Mouse (Mus musculus): ENCODE results near the gene Cbr4. TPM values are rescaled to one million over a fixed set of nuclear protein-coding genes. Genes with fewer than 3 reads are reported as not detected.

Cbr4 gene
- polyA plus RNA-seq, 2 experiments: 17.4 to 32.3 TPM

- H3K4me1 ChIP-seq (ENCODE audit: control insufficient read depth, insufficient read depth, low read length): no peaks in the 10 kb centered on the region
- no peak for TF ChIP-seq POLR2A (IDR thresholded peaks at IDR 0.05; ENCODE audit: borderline replicate concordance, extremely low read depth, insufficient read depth, insufficient read length)
- H3K4me2 ChIP-seq (replicated peaks; ENCODE audit: low read depth, low read length, severe bottlenecking): no peak overlapping the region
- no peaks in the 10 kb centered on the region for H3K27me3 ChIP-seq (ENCODE audit: control insufficient read depth, insufficient read depth, low read length)
- no peak for ATAC-seq (ENCODE audit: low FRiP score, low read depth)
- H3K9me3 ChIP-seq (ENCODE audit: control insufficient read depth, low read length): no peaks in the 10 kb centered on the region
- DNase-seq (ENCODE audit: low spot score): no peak
- H3K27ac ChIP-seq (replicated peaks; ENCODE audit: low read depth, low read length): no peak overlapping the region
- no peak overlapping the region for H3K9ac ChIP-seq (ENCODE audit: low read depth, low read length, severe bottlenecking)
- H3K4me3 ChIP-seq (replicated peaks; ENCODE audit: low read length): no peak overlapping the region
- 72% methylated on average over 22 of the region's 22 CpGs for WGBS
- H3K36me3 ChIP-seq (ENCODE audit: control insufficient read depth, insufficient read depth, low read length): peaks cover 81% of the 10 kb centered on the region
Measured at GRCm38 (mm10) chr8:61531944-61532795, 44.6 kb downstream of the Cbr4 start.

GRCm38 (mm10) chr8:61532831-61533230 lies 45.3 kb downstream of the Cbr4 start:
- no peaks in the 10 kb centered on the region for H3K27me3 ChIP-seq (ENCODE audit: control insufficient read depth, insufficient read depth, low read length)
- DNase-seq (ENCODE audit: low spot score) (no peak), ATAC-seq (ENCODE audit: low FRiP score, low read depth) (no peak)
- no peak overlapping the region for H3K9ac ChIP-seq (ENCODE audit: low read depth, low read length, severe bottlenecking)
- no peak overlapping the region for H3K4me2 ChIP-seq (replicated peaks; ENCODE audit: low read depth, low read length, severe bottlenecking)
- H3K9me3 ChIP-seq (ENCODE audit: control insufficient read depth, low read length): no peaks in the 10 kb centered on the region
- 78% methylated on average over 5 of the region's 5 CpGs for WGBS
- no peaks in the 10 kb centered on the region for H3K4me1 ChIP-seq (ENCODE audit: control insufficient read depth, insufficient read depth, low read length)
- peaks cover 81% of the 10 kb centered on the region for H3K36me3 ChIP-seq (ENCODE audit: control insufficient read depth, insufficient read depth, low read length)
- TF ChIP-seq POLR2A (IDR thresholded peaks at IDR 0.05; ENCODE audit: borderline replicate concordance, extremely low read depth, insufficient read depth, insufficient read length): no peak
- no peak overlapping the region for H3K27ac ChIP-seq (replicated peaks; ENCODE audit: low read depth, low read length)
- H3K4me3 ChIP-seq (replicated peaks; ENCODE audit: low read length): no peak overlapping the region

GRCm38 (mm10) chr8:61533356-61533926 lies 45.9 kb downstream of the Cbr4 start:
- Histone ChIP-seq H3K9ac (ENCODE audit: low read depth, low read length, severe bottlenecking) (no peak overlapping the region), H3K4me3 (replicated peaks; ENCODE audit: low read length) (no peak overlapping the region), H3K9me3 (ENCODE audit: control insufficient read depth, low read length) (no peaks in the 10 kb centered on the region), H3K27me3 (ENCODE audit: control insufficient read depth, insufficient read depth, low read length) (no peaks in the 10 kb centered on the region), H3K27ac (replicated peaks; ENCODE audit: low read depth, low read length) (no peak overlapping the region), H3K36me3 (ENCODE audit: control insufficient read depth, insufficient read depth, low read length) (peaks cover 81% of the 10 kb centered on the region), H3K4me2 (replicated peaks; ENCODE audit: low read depth, low read length, severe bottlenecking) (no peak overlapping the region), H3K4me1 (ENCODE audit: control insufficient read depth, insufficient read depth, low read length) (no peaks in the 10 kb centered on the region)
- TF ChIP-seq POLR2A (IDR thresholded peaks at IDR 0.05; ENCODE audit: borderline replicate concordance, extremely low read depth, insufficient read depth, insufficient read length): no peak
- DNase-seq (ENCODE audit: low spot score) (no peak), ATAC-seq (ENCODE audit: low FRiP score, low read depth) (no peak)
- WGBS: 47% methylated on average over 16 of the region's 16 CpGs

GRCm38 (mm10) chr8:61535472-61535871 lies 47.9 kb downstream of the Cbr4 start:
- no peak for TF ChIP-seq POLR2A (IDR thresholded peaks at IDR 0.05; ENCODE audit: borderline replicate concordance, extremely low read depth, insufficient read depth, insufficient read length)
- H3K27me3 ChIP-seq (ENCODE audit: control insufficient read depth, insufficient read depth, low read length): no peaks in the 10 kb centered on the region
- H3K9ac ChIP-seq (ENCODE audit: low read depth, low read length, severe bottlenecking): no peak overlapping the region
- ATAC-seq (ENCODE audit: low FRiP score, low read depth) (no peak), DNase-seq (ENCODE audit: low spot score) (no peak)
- no peak overlapping the region for H3K4me2 ChIP-seq (replicated peaks; ENCODE audit: low read depth, low read length, severe bottlenecking)
- H3K36me3 ChIP-seq (ENCODE audit: control insufficient read depth, insufficient read depth, low read length): peaks cover 70% of the 10 kb centered on the region
- H3K4me1 ChIP-seq (ENCODE audit: control insufficient read depth, insufficient read depth, low read length): no peaks in the 10 kb centered on the region
- no peak overlapping the region for H3K4me3 ChIP-seq (replicated peaks; ENCODE audit: low read length)
- no peaks in the 10 kb centered on the region for H3K9me3 ChIP-seq (ENCODE audit: control insufficient read depth, low read length)
- no peak overlapping the region for H3K27ac ChIP-seq (replicated peaks; ENCODE audit: low read depth, low read length)
- WGBS: 76% methylated on average over 11 of the region's 11 CpGs

GRCm38 (mm10) chr8:61537471-61537870 lies 49.9 kb downstream of the Cbr4 start:
- no peak overlapping the region for H3K4me2 ChIP-seq (replicated peaks; ENCODE audit: low read depth, low read length, severe bottlenecking)
- DNase-seq (ENCODE audit: low spot score) (no peak), ATAC-seq (ENCODE audit: low FRiP score, low read depth) (no peak)
- H3K9ac ChIP-seq (ENCODE audit: low read depth, low read length, severe bottlenecking): no peak overlapping the region
- peaks cover 64% of the 10 kb centered on the region for H3K36me3 ChIP-seq (ENCODE audit: control insufficient read depth, insufficient read depth, low read length)
- H3K4me1 ChIP-seq (ENCODE audit: control insufficient read depth, insufficient read depth, low read length): no peaks in the 10 kb centered on the region
- TF ChIP-seq POLR2A (IDR thresholded peaks at IDR 0.05; ENCODE audit: borderline replicate concordance, extremely low read depth, insufficient read depth, insufficient read length): no peak
- no peaks in the 10 kb centered on the region for H3K9me3 ChIP-seq (ENCODE audit: control insufficient read depth, low read length)
- H3K27ac ChIP-seq (replicated peaks; ENCODE audit: low read depth, low read length): no peak overlapping the region
- H3K4me3 ChIP-seq (replicated peaks; ENCODE audit: low read length): no peak overlapping the region
- WGBS: 79% methylated on average over 5 of the region's 5 CpGs
- H3K27me3 ChIP-seq (ENCODE audit: control insufficient read depth, insufficient read depth, low read length): no peaks in the 10 kb centered on the region

All from limb, embryonic 14.5 days (tissue).